Mouse (Mus musculus) thymus, postnatal 0 days (tissue): ENCODE results near the gene Lmx1b. TPM values are rescaled to one million over a fixed set of nuclear protein-coding genes. Genes with fewer than 3 reads are reported as not detected.

ENCODE experiments used
- DNase-seq: peaks from one replicate; pipeline ENCODE4 v3.0.0-alpha.2; 2015; ENCODE audit warnings: low spot score
- polyA plus RNA-seq: library from polyadenylated mRNA; unstranded; fragments of >200 nt; fragmentation: Nextera tagmentation; extraction: Ambion mirVana; gene quantifications from 2 replicates; pipeline ENCODE4 v1.2.1, GENCODE M21; 2015

Gene Lmx1b
- polyA plus RNA-seq, 1 experiment from 2014 or later = not detected

DNA sequence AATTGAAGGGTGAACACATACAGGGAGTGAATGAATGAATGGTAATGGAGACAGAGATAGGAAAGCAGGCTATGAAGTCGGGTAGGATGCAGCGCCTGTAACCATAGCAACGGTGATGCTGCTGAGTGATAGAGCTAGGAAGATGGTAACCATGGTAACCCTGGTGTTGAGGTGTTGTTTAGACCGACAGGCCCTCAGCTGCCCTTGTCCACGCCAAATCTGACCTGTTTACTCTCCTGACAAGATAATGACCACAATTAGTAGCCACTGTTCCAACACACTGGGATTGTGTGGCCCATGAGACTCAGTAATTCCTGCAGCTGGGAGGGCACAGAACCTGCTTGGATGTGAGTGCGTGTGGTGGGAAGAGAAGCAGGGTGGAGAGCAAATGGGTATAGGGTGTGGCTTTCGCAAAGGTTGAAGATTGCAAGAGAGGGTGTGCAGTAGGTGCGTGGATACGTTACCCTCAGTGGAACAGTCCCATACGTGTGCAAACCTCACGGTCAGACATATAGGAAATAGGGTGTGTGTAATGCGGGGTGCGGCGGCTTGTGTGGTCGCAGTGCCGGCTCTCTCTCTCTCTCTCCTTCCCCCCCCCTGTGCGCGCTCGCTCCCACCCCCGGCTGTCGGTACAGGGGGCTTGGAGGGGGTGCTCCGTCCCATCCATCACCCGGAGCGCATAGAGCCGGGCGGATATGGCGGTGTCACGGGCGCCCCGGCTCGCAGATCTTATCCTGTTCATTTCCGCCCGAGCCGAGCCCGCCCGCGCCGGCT, 96.7 kb downstream of the Lmx1b start:
- DNase-seq = peak; percentile 17

DNA sequence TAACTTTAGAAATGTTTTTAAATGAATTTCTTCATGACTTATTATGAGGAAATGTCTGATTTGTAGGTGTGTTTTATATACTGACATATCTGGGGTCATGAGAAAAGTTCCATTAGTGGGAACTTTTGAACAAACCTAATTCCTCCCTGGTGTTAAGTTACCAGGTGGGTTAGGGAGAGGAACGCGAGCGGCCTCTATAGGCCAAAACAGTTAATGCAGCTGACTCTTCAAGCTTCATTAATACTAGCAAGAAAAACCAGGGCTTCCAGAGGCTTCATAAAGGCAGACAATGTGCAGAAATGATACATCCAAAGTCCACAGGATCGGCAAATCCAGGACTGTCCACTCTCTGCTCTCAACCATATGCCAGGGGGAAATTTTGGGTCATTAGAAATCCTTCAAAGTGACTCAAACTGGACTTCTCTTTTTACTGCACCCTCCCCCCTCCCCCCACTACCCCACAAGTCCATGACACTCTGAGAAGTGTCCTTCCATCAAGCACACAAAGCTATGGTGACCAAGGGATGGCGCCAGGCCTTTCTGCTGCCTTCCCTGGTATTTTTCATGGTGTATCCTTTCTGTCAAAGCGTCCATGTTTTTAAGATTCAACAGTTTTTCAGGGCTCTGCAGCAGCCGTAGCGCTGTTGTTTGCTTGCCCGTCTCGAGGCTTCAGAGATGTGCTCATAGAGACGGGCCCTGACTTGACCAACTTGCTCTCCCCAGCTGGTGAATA, 97.4 kb downstream of the Lmx1b start:
- DNase-seq = peak; percentile 49

DNA sequence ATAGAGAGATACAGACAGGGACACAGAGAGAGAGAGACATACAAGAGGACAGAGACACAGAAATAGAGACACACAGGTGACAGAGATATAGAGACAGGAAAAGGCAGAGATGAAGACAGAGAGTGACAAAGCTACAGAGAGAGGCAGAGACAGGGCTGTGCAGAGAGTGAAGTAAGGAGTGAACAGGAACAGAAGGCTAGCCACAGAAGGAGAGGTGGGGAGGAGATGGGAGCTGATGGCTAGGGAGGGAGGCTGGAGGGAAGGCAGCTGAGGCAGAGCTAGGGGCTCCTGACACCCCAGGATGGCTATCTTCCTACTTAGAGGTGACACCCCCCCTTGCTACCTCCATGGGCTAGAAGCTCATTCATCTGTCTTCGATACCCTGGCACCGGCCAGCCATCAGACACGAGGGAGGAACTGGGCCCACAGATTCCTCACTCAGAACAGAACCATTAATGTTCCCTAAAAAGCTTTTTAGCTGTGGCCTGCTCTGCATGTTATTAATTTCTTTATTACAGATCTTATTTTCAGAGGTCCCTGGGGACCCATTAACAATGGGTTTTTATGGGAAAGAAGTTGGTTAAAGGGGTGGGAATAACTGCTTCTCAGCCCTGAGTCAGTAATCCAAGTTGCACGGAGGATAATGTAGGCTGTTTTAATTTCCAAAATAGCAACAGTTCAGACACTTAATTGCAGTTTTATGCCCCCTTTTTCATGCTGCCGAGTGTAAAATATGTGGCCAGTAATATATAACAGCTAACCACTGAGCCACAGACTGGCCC, 114.8 kb downstream of the Lmx1b start:
- no peak for DNase-seq

- no peak for DNase-seq
Measured at GRCm38 (mm10) chr2:33515856-33516255, 124.5 kb downstream of the Lmx1b start.

DNA sequence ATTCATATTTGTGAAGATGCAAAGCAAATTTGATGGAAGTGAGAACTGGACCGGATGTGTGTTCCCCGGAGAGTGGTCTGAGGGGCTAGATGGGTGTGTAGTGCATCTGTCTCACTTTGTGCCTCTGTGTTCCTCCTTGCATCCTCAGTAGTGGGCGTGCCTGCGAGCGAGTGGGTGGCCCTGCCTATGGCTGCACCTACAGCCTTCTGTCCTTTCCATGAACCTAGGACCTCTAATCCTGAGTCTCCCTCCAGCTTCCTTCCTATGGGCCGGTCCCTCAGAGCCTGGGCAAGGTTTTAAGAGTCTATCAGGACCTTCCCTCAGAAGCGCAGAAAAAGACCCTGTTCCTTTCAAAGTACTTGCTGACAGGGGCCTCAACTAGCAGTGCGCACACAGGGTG, 124.9 kb downstream of the Lmx1b start:
- no peak for DNase-seq

Other genes starting within 250 kb of the Lmx1b start
- gene Zbtb34, start 209.2 kb downstream of the Lmx1b start, polyA plus RNA-seq = 3.3 and 3.7 TPM in 2 replicates
- 16.7 and 17.5 TPM in 2 replicates for gene Zbtb43, start 172.0 kb downstream of the Lmx1b start, polyA plus RNA-seq
- 50.4 and 56.8 TPM in 2 replicates for gene Mvb12b, start 247.4 kb upstream of the Lmx1b start, polyA plus RNA-seq